Mouse (Mus musculus): ENCODE measurements around the gene Sergef.

Gene Sergef

DNA sequence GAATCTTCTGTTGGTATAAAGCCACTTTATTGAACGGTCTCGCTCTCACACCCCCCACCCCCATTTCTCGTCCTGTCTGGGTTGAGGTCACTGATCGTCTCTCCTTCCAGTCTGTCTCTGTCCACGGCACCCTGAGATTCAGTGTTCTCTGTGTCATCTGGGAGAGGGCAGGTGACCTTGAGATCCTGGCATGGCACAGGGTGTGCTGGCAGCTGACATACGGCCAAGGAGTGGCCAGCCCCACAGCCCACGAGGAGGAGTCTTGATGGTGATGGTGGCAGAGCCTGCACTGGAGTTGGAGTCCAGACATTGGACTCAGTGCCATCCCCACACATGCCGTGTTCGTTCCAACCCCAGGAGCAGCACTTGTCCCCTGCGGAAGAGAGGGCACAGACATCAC, 196.4 kb downstream of the Sergef start:
- DNase-seq, result no peak

GRCm38 (mm10) chr7:46438537-46439141, 201.0 kb downstream of the Sergef start:
- no peak for DNase-seq

GRCm38 (mm10) chr7:46435833-46436232, 203.8 kb downstream of the Sergef start:
- no peak for DNase-seq

GRCm38 (mm10) chr7:46433874-46434273, 205.7 kb downstream of the Sergef start:
- no peak for DNase-seq

DNA sequence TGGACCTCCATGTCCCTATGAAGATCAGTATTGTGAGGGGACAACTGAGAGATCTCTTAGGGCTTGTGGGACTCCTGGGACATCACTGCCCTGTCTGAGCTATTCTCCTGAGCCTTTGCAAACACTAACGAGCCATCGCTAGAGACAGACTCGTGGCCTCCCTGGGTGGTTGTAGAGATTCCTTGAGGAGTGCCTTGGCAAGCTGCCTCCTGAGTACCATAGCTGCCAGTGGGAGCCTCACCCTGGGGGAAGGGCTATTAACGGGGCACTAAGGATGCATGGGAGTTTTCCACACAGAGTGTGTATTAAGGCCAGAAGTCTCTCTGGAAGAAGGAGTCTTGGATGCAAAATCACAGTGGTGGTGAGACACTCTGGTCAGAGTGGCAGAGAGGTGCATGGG, 214.6 kb downstream of the Sergef start:
- no peak for DNase-seq

DNA sequence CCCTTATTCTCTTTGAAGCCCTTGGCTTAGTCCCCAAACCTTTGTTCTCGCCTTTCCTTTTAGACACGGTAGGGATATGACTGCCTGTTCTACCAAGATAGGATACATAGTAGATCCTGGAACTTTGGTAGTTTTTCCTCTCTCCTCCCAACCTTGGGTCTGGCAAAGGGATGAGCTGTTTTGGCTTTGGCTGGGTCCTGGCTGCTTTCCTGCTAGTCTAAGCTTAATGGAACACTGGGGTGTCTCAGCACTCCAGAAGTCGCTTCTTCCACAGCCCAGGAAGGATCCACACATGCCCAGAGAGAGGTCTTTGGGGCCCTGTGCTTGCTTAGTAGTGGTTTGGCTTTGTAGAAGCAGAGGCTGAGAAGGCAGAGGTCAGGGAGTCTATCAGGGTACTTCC, 215.7 kb downstream of the Sergef start:
- DNase-seq, result no peak

GRCm38 (mm10) chr7:46422764-46423412, 216.7 kb downstream of the Sergef start:
- peak; percentile 59 for DNase-seq

- no peak for DNase-seq
These were observed 217.4 kb downstream of the Sergef start for GRCm38 (mm10) chr7:46422052-46422763.

- no peak for DNase-seq
These were observed 218.1 kb downstream of the Sergef start for GRCm38 (mm10) chr7:46421535-46421934.

DNA sequence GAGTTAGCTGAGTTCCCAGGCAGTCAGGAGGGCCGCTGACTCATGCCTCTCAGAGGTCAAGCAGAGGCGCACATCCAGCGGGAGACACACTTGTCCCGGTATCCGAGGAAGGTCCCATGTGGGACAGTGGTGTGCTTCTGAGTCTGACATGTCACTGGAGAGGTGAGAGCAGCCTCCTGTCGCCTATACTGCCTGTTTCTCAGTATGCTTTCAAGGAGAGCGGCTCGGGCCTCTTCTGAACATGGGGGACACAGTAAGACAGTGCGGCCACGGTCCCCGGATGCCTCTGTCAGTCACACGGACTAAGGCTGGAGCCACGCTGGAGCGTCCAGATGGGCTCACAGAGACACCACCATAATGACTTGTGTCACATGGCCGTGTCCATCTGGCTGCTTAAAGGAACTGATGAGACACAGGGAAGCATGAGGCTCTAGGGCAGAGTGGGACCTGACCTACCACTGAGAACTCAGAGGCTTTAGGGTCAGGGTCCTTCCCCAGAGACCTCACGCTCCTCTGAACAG, 221.4 kb downstream of the Sergef start:
- no peak for DNase-seq

GRCm38 (mm10) chr7:46417467-46417866, 222.1 kb downstream of the Sergef start:
- DNase-seq, result no peak

DNA sequence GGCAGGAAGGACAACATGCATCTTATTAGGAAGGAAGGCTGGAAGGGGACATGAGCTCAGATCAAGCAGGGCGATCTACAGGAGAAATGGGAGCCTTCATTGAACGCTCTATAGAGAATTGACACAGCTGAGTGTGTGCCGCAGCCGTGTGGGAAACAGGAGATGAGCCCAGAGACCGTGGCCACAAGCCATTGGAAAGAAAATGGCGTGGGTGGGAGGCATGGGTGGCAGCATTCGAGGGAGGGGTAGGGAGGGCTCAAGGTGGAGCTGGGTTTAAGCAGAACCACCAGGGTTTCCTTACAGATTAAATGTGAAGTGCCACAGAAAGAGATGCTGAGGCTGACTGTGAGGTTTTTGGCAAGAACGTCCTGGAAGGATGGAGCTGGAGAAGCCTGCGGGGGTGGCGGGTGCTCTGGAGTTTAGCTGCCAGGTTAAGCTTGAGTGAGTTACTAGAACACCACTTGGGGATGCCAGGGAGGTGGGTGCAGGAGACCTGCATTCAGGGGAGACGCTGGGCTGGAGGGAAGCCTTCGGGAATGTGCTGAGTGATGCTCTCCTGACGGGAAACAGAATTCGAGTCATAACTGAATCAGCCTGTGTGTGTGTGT, 223.7 kb downstream of the Sergef start:
- DNase-seq, result no peak

DNA sequence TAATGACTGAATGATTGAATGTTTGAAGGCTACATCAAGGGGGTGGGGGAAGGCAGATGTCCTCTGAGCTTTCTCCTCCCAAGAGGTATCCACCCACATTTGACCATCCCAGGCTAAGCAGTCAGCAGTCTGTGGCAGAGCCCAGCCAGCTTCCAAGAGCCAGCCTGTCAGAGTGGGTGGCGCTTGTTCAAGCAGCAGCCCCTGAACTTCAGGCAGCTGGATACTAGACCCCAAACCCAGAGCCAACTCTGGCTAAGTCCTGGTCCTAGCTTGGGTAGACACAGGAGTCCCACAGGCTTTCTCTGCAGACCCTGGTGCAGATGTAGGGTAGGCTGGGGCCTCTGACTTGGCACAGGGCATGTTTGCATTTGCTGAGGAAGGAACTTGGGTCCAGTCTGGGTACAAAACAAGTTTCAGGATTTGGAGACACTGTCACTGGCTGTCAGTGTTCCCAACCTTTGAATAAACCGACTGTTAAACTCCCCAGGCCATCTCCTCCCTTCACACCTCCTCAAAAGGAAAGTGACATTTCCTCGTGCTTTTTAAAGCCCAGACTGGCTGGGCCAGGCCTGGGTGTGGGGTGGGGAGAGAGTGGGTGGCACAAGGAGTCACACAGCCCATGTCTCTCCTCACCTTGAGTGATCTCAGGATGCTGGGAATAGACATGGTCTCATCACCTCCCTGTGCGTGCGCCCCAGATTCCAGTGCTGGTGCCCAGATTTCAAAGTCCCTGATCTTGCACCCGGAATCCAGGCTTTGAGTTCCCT, 225.5 kb downstream of the Sergef start:
- no peak for DNase-seq

GRCm38 (mm10) chr7:46412823-46413222, 226.8 kb downstream of the Sergef start:
- no peak for DNase-seq

DNA sequence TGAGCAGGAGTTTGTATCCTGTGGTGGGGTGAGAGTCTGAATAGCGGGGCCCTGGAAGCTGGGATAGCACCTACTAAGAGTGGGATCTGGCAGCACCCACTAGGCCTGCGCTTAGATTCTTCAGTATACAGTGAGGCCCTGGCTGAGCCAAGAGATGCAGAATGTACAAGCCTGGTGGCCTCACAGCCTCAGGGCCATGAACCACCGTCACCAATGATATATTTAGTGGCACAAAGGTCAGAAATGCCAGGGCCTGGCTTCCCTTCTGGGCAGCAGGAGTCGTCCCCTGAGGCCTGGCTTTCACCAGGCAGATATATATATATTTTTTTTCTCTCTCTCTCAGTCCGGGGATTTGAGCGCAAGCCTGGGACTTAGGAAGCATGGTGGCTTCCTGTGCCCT, 228.9 kb downstream of the Sergef start:
- DNase-seq, result no peak

GRCm38 (mm10) chr7:46409204-46409789, 230.3 kb downstream of the Sergef start:
- DNase-seq, result no peak

DNA sequence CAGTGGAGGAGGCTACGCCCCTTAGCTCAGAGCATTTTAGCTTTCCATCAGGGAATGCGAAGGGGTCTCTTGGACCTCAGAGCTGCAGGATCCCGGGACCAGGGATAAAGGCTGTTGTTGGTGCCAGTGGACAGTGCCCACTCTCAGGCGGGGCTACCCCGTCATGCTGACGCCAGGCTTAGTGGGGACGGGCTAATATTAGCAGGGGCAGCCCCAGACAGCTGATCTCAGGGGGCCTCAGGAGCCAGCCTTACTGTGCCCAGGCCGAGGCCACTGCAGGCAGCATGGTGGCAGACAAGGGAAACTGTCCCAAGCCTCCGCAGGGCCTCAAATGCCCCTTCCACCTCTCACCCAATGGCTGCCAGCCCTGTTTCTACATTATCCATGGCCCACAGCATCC, 231.0 kb downstream of the Sergef start:
- no peak for DNase-seq

- no peak for DNase-seq
These were observed 234.9 kb downstream of the Sergef start for GRCm38 (mm10) chr7:46404756-46405155.

DNA sequence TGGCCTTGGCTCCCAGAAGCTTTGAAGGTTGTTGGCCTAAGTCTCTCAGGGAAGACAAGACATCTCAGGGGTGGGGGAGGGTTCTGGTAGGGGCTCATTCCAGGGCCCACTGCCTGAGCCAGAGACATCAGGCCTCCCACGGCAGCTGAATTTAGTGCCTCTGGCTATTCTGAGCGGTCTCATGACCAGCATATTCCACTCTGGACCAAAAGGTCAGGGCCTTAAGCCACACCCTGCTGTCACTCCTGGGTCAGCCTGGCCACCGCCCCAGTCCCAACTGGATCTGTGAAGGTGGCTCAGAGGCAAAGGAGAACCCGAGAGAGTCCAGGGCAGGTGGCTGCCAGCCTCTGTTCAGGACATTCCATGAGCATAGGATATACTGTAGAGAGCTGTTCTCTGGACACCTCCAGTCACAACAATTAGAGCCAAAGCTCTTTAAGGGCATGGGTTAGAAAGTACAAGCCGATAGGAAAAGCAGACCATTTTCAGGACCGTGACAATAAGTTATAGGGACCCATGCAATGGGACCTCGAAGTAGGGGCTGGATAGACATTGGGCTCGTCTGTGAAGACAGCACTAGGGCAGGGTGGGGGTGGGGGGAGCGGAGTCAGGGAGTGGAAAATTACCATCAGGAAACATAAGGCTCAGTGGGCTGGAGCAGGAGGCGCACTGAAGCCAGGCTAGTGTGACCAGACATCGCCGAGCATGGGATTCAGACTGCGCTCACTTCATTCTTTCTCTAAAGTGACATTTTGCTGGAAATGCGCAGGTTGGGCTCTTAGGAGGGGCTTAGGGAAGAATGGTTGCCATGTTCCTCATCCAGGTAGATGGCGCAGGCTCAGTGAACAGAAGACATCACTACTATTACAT, 235.8 kb downstream of the Sergef start:
- DNase-seq, result no peak

- DNase-seq, result no peak
These were observed 238.0 kb downstream of the Sergef start for GRCm38 (mm10) chr7:46401371-46402180.

Data from kidney, postnatal 10 days (tissue).